Mouse (Mus musculus): ENCODE data around the gene Mtmr10.

The Mtmr10 gene

GRCm38 (mm10) chr7:64371940-64372878 is 84.8 kb downstream of the Mtmr10 start:
- DNase-seq (ENCODE audit: low spot score in 2 of 2): no peak

- no peak for DNase-seq (ENCODE audit: low spot score in 2 of 2)
These were observed 85.8 kb downstream of the Mtmr10 start for GRCm38 (mm10) chr7:64373147-64373829.

- peak; percentile 84 to 89 for DNase-seq (ENCODE audit: low spot score in 2 of 2)
These were observed 86.5 kb downstream of the Mtmr10 start, which contains the start of gene Fan1 for GRCm38 (mm10) chr7:64373830-64374562. Fan1 (minus strand) TSS chr7:64374095.

All from heart, adult 9 months (tissue).